Mouse (Mus musculus) spleen, adult 2 months (tissue): ENCODE data around the gene Elmsan1. TPM values are rescaled to one million over a fixed set of nuclear protein-coding genes. Genes with fewer than 3 reads are reported as not detected.

ENCODE experiments used
- DNase-seq, 2 experiments: peaks; one replicate each; pipeline versions ENCODE4 v3.0.0 to v3.0.0-alpha.2; 2012 to 2021; ENCODE audit warnings: low spot score in 2 of 2, low read depth in 1 of 2
- H3K27ac ChIP-seq: fragments of 200-500 bp; 2 replicates; pipeline ENCODE4 v1.5.1; 2012; ENCODE audit warnings: low read length, inconsistent platforms; ENCODE audit not compliant: insufficient read depth
- H3K27me3 ChIP-seq: fragments of 200-500 bp; 2 replicates; pipeline ENCODE4 v1.6.1; 2012; ENCODE audit warnings: mild to moderate bottlenecking, moderate library complexity, low read length, inconsistent platforms; ENCODE audit not compliant: control insufficient read depth, insufficient read depth
- H3K36me3 ChIP-seq: fragments of 200-500 bp; 2 replicates; pipeline ENCODE4 v1.6.1; 2012; ENCODE audit warnings: mild to moderate bottlenecking, low read length, inconsistent platforms; ENCODE audit not compliant: control insufficient read depth, insufficient read depth
- H3K4me1 ChIP-seq: fragments of 200-500 bp; 2 replicates; pipeline ENCODE4 v1.6.1; 2011; ENCODE audit warnings: inconsistent platforms; ENCODE audit not compliant: control insufficient read depth, insufficient read depth, insufficient read length
- H3K4me3 ChIP-seq: fragments of 200-500 bp; 2 replicates; pipeline ENCODE4 v1.5.1; 2011; ENCODE audit warnings: mild to moderate bottlenecking, inconsistent platforms; ENCODE audit not compliant: insufficient read depth, insufficient read length; ENCODE audit errors: extremely low read depth
- CTCF ChIP-seq: fragments of 200-500 bp; IDR thresholded peaks from 2 replicates; pipeline ENCODE4 v1.5.1; 2011; ENCODE audit warnings: mild to moderate bottlenecking, inconsistent platforms; ENCODE audit not compliant: insufficient read depth, insufficient read length, insufficient replicate concordance; ENCODE audit errors: extremely low read depth
- POLR2A ChIP-seq: fragments of 200-500 bp; IDR thresholded peaks from 2 replicates; pipeline ENCODE4 v1.6.1; 2011; ENCODE audit warnings: low read depth, low read length, inconsistent platforms
- WGBS: fragments of 180-500 bp; shearing (Covaris S2); methylation state at CpG from one replicate; pipeline ENCODE4 v1.1.7; 2018; 5-methylcytosine and 5-hydroxymethylcytosine counted together
- polyA plus RNA-seq: library from polyadenylated mRNA; depleted of rRNA; stranded (reverse); fragments of >200 nt; gene quantifications from 2 replicates; pipeline ENCODE4 v1.2.3, GENCODE M21; 2012

Gene Elmsan1
- polyA plus RNA-seq, 1 experiment: 30.6 TPM

DNA sequence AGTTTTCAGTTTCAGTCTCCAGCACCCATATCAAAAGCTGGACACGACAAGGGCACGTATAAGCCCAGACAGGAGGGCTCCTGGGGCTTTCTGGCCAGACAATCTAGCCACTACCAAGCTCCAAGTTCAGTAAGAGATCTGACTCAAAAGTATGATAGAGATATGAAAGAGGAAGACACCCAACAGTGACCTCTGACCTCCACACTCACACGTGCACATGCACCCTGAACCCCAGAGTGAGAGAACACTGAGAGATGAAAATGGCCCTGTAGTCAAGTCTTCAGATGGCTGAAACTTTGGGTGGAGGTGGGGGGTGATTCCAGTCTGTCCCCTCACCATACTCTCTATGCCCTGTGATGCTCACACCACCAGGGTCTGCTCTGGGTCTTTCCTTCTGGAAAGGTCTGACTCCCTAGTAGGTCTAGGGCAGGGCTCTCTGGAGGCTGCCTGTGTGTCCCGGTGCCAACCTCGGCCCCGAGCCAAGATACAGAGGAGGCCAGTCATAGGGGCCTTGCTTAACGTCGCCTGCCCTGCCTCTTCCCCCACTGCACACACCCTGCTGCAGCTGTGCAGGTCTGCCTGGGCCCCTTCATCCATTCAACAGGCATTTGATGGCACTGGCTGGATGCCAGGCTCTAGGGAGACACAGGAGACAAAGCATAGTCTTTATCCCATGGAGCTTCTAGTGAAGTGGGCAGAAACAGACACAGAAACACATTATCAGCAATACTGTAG is 37.8 kb downstream of the Elmsan1 start:
- TF ChIP-seq CTCF: no peak
- no peak for TF ChIP-seq POLR2A
- 31% methylated on average over 8 of the region's 8 CpGs for WGBS
- H3K27me3 ChIP-seq: no peaks in the 10 kb centered on the region
- no peak for DNase-seq
- no peaks in the 10 kb centered on the region for H3K36me3 ChIP-seq
- H3K4me1 ChIP-seq: peaks cover 54% of the 10 kb centered on the region
- no peak overlapping the region for H3K4me3 ChIP-seq
- peak overlapping the region; percentile 5; the same call in 1 of the 2 replicates for H3K27ac ChIP-seq

DNA sequence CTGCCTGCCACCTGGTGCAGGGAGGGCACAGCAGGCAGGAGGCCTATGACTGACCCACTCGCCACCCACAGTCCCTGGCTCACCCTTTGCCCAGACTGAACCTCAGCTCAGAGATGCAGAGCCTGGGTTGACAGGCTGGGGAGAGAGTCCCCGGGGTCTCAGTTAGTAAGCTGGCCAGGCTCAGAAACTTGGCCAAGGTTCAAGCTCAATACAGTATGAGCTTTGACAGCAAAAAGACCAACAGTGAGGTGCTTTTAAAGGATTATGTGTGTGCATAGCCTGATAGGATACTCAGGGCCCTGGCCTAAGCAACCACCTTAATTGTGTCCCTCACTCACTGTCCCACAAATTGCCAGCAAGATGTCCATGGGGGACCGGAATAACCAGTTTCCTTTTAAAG is 38.6 kb downstream of the Elmsan1 start:
- no peak for TF ChIP-seq POLR2A
- TF ChIP-seq CTCF: no peak
- 85% methylated on average over 3 of the region's 3 CpGs for WGBS
- Histone ChIP-seq H3K4me1 (peaks cover 54% of the 10 kb centered on the region), H3K27me3 (no peaks in the 10 kb centered on the region), H3K36me3 (no peaks in the 10 kb centered on the region), H3K4me3 (no peak overlapping the region), H3K27ac (no peak overlapping the region)
- DNase-seq: no peak

GRCm38 (mm10) chr12:84178652-84179445 is 39.8 kb downstream of the Elmsan1 start:
- Histone ChIP-seq H3K27ac (peak overlapping the region; percentile 96), H3K4me1 (peaks cover 66% of the 10 kb centered on the region), H3K27me3 (no peaks in the 10 kb centered on the region), H3K36me3 (peaks cover 3% of the 10 kb centered on the region), H3K4me3 (no peak overlapping the region)
- peak in 1 of 2 experiments; percentile 5 for DNase-seq
- 64% methylated on average over 10 of the region's 10 CpGs for WGBS
- TF ChIP-seq CTCF (no peak), POLR2A (no peak)

- H3K36me3 ChIP-seq: peaks cover 11% of the 10 kb centered on the region
- peak in 1 of 2 experiments; percentile 4 for DNase-seq
- WGBS: 51% methylated on average over 1 of the region's 1 CpGs
- no peaks in the 10 kb centered on the region for H3K27me3 ChIP-seq
- no peak overlapping the region for H3K4me3 ChIP-seq
- H3K4me1 ChIP-seq: peaks cover 73% of the 10 kb centered on the region
- H3K27ac ChIP-seq: peak overlapping the region; percentile 96
- no peak for TF ChIP-seq CTCF
- TF ChIP-seq POLR2A: no peak
Measured at GRCm38 (mm10) chr12:84178052-84178451, 40.6 kb downstream of the Elmsan1 start.

DNA sequence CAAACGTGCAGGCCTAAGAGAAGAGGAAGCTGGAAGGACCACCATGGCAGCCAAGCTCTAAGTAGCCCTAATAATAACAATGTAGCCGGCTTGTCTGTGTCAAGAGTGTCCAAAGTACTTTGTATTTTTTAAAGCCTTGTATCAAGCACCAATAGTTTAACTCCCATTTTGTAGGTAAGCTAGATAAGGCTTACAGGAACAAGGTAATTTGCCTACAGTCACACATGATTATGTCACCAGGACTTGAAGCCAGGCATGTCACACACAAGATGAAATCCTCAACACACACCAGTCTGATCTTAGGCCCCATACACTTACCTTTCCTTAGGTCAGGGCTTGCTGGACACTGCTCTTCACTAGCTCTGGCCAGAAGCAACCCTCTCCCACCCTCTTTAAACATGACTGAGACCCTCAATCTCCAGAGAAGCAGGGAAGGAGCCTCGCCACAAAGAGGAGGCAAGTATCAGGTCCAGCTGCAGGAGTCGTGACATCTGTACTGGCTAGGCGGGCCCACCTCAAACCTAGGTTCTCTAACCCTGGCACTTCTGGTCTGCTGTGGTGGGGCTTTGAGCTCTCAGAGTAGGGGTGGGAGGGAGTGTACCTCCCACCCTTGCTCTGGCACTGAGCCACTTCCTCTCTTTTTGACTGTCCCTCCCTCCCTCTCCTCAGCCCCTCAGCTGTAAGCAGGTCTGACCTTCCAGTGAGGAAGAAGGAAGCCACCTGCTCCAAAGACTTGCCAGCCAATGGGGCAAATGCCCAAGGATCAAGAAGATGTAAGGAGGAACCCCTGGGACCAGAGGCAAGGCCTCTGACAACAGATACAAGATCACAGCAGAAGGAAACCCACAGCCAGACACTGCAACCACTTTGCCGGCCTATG is 41.6 kb downstream of the Elmsan1 start:
- H3K27ac ChIP-seq: peak overlapping the region; percentile 96
- TF ChIP-seq CTCF (no peak), POLR2A (no peak)
- whole genome bisulfite sequencing: 18% methylated on average over 6 of the region's 6 CpGs
- H3K4me1 ChIP-seq: peaks cover 73% of the 10 kb centered on the region
- peak overlapping the region; percentile 50; the same call in 1 of the 2 replicates for H3K4me3 ChIP-seq
- peak in 1 of 2 experiments; percentile 58 for DNase-seq
- H3K36me3 ChIP-seq: peaks cover 18% of the 10 kb centered on the region
- no peaks in the 10 kb centered on the region for H3K27me3 ChIP-seq

DNA sequence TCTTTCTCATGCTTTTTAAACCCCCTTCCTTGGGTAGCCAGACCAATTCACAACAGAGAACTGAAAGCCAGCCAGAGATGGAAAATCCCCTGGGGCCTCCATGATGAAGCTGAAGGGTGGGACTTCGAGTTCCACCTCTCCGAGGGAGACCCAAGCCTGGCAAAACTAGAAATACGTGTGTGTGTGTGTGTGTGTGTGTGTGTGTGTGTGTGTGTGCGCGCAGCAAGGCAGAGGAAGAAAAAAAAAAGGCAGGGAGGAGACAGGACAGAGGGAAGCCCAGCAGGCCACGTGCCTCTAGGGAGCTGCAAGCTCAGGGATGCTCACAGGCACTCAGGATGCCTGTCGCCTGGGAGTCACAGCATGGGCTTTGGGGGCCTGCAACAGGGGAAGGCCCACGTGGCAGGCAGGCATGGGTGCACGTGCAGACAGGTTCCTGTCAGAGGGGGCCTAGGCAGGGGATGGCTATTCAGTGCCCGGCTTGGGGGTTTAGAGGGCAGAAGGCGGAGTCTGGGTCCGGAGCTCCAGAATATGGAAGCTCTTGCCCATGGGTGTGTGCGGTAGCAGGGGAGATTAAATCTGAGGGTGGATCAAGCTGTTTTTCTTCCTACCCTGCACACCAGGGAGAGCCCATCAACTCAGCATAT is 42.4 kb downstream of the Elmsan1 start:
- peak overlapping the region; percentile 50 for H3K4me3 ChIP-seq
- peak overlapping the region; percentile 96 for H3K27ac ChIP-seq
- TF ChIP-seq CTCF (no peak), POLR2A (no peak)
- H3K27me3 ChIP-seq: no peaks in the 10 kb centered on the region
- peaks cover 21% of the 10 kb centered on the region for H3K36me3 ChIP-seq
- 7% methylated on average over 13 of the region's 13 CpGs for WGBS
- peak in 1 of 2 experiments; percentile 56 for DNase-seq
- peaks cover 64% of the 10 kb centered on the region for H3K4me1 ChIP-seq
